Mouse (Mus musculus): ENCODE data around the gene Tpt1. TPM values are rescaled to one million over a fixed set of nuclear protein-coding genes. Genes with fewer than 3 reads are reported as not detected.

The Tpt1 gene
- total and polyA plus RNA-seq, 3 experiments, result 698 to 1,876 (median 1,607) TPM

DNA sequence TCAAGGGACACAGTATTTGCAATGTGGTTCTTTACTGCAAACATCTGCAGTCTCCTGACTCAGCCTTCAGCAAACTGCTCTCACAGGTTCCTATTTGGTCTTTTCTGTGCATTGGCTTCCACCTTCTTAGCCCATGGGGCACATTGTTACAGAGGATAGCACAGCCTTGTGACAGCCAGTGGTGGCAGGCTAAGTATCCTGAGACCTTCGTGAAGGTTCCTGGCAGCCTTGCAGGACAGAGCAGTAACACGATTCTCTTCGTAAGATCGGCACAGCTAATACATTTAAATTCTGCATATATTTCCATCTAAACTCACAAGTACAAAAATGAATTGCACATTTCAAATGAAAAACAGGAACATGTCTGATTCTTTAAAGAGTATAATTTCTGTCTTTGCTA, 49.0 kb upstream of the Tpt1 start:
- dilution Hi-C loops (cut with MboI; ENCODE audit: extremely low pct_ligation_motif_present, extremely low pct_unique_long_range_greater_than_20kb, low sequenced_read_pairs) (no loop called here), in situ Hi-C loops (cut with MboI; ENCODE audit: low pct_ligation_motif_present, low pct_unique_long_range_greater_than_20kb, low sequenced_read_pairs) (no loop called here)
- Histone ChIP-seq H3K4me1 (ENCODE audit: control insufficient read depth in 1 of 2, insufficient read depth in 2 of 2) (no peaks in the 10 kb centered on the region), H3K9me3 (replicated peaks; ENCODE audit: low read length) (no peaks in the 10 kb centered on the region), H3K4me3 (replicated peaks in 1 of 3; ENCODE audit: low read depth in 2 of 3, low read length in 2 of 3, poor library complexity in 1 of 3) (no peak overlapping the region), H3K36me3 (replicated peaks in 1 of 2; ENCODE audit: control insufficient read depth in 1 of 2, insufficient read depth in 1 of 2, low read length in 1 of 2) (no peaks in the 10 kb centered on the region), H3K79me2 (replicated peaks; ENCODE audit: control insufficient read depth, extremely low read depth, insufficient read depth, poor library complexity, severe bottlenecking) (no peaks in the 10 kb centered on the region), H3K27ac (ENCODE audit: insufficient read depth, low read depth) (no peak overlapping the region), H3K27me3 (replicated peaks) (peaks cover 16% of the 10 kb centered on the region), H3K9ac (ENCODE audit: insufficient read depth, low read depth) (no peak overlapping the region), H3K4me2 (ENCODE audit: insufficient read depth, low read depth, poor library complexity, severe bottlenecking) (no peak overlapping the region)
- TF ChIP-seq ELF1 (IDR thresholded peaks at IDR 0.05; ENCODE audit: low read depth, low read length) (no peak), CHD1 (IDR thresholded peaks at IDR 0.05; ENCODE audit: low read depth, low read length) (no peak), IRF4 (IDR thresholded peaks at IDR 0.05; ENCODE audit: low read depth, low read length) (no peak), ZMIZ1 (IDR thresholded peaks at IDR 0.05; ENCODE audit: low read depth, low read length) (no peak), USF1 (IDR thresholded peaks at IDR 0.05; ENCODE audit: low read depth, low read length) (no peak), ETS1 (conservative IDR thresholded peaks at IDR 0.05; ENCODE audit: low read depth, low read length) (no peak), HCFC1 (IDR thresholded peaks at IDR 0.05; ENCODE audit: low read depth, low read length) (no peak), PAX5 (IDR thresholded peaks at IDR 0.05; ENCODE audit: low read length) (no peak), RAD21 (IDR thresholded peaks at IDR 0.05; ENCODE audit: low read depth, low read length) (no peak), SMC3 (IDR thresholded peaks at IDR 0.05; ENCODE audit: low read depth, low read length) (no peak)
- no peak for DNase-seq (ENCODE audit: extremely low read depth)

- H3K4me1 ChIP-seq (ENCODE audit: control insufficient read depth in 1 of 2, insufficient read depth in 2 of 2), result peaks cover 0 to 5% of the 10 kb centered on the region in 2 experiments; a peak in 2 of 4 replicates
- TF ChIP-seq NELFE (IDR thresholded peaks at IDR 0.05; ENCODE audit: low read depth, low read length) (no peak), CTCF (conservative IDR thresholded peaks at IDR 0.05 in 1 of 2, IDR thresholded peaks at IDR 0.05 in 1 of 2; ENCODE audit: low read depth in 2 of 2, low read length in 2 of 2) (no peak), PAX5 (IDR thresholded peaks at IDR 0.05; ENCODE audit: low read length) (no peak), MAZ (IDR thresholded peaks at IDR 0.05; ENCODE audit: low read depth, low read length) (no peak), ETS1 (conservative IDR thresholded peaks at IDR 0.05; ENCODE audit: low read depth, low read length) (no peak), IRF4 (IDR thresholded peaks at IDR 0.05; ENCODE audit: low read depth, low read length) (no peak), MAFK (IDR thresholded peaks at IDR 0.05; ENCODE audit: insufficient replicate concordance, low read length) (no peak), NRF1 (IDR thresholded peaks at IDR 0.05; ENCODE audit: low read depth, low read length) (no peak), HCFC1 (IDR thresholded peaks at IDR 0.05; ENCODE audit: low read depth, low read length) (no peak), USF2 (conservative IDR thresholded peaks at IDR 0.05; ENCODE audit: low read depth, low read length) (no peak), POLR2AphosphoS2 (IDR thresholded peaks at IDR 0.05; ENCODE audit: low read depth, low read length) (no peak), SIN3A (IDR thresholded peaks at IDR 0.05; ENCODE audit: low read length) (no peak)
- H3K27me3 ChIP-seq (replicated peaks), result peaks cover 18% of the 10 kb centered on the region
- H3K4me2 ChIP-seq (ENCODE audit: insufficient read depth, low read depth, poor library complexity, severe bottlenecking), result no peak overlapping the region
- dilution Hi-C loops (cut with MboI; ENCODE audit: extremely low pct_ligation_motif_present, extremely low pct_unique_long_range_greater_than_20kb, low sequenced_read_pairs), result no loop called here
- no peaks in the 10 kb centered on the region for H3K36me3 ChIP-seq (replicated peaks in 1 of 2; ENCODE audit: control insufficient read depth in 1 of 2, insufficient read depth in 1 of 2, low read length in 1 of 2)
- no peaks in the 10 kb centered on the region for H3K9me3 ChIP-seq (replicated peaks; ENCODE audit: low read length)
- no peak overlapping the region for H3K9ac ChIP-seq (ENCODE audit: insufficient read depth, low read depth)
- in situ Hi-C loops (cut with MboI; ENCODE audit: low pct_ligation_motif_present, low pct_unique_long_range_greater_than_20kb, low sequenced_read_pairs), result no loop called here
- H3K79me2 ChIP-seq (replicated peaks; ENCODE audit: control insufficient read depth, extremely low read depth, insufficient read depth, poor library complexity, severe bottlenecking), result no peaks in the 10 kb centered on the region
- no peak overlapping the region for H3K27ac ChIP-seq (ENCODE audit: insufficient read depth, low read depth)
- H3K4me3 ChIP-seq (replicated peaks in 1 of 3; ENCODE audit: low read depth in 2 of 3, low read length in 2 of 3, poor library complexity in 1 of 3), result no peak overlapping the region
- no peak for DNase-seq (ENCODE audit: extremely low read depth)
Measured at GRCm38 (mm10) chr14:75797769-75798386, 47.0 kb upstream of the Tpt1 start.

Measured in CH12.LX (cell line).